Mouse (Mus musculus): Measurements from ENCODE around the gene Slc22a15.

The Slc22a15 gene

GRCm38 (mm10) chr3:101814790-101815189 is 109.5 kb downstream of the Slc22a15 start:
- DNase-seq (ENCODE audit: low read depth, low spot score), result no peak

- DNase-seq (ENCODE audit: low read depth, low spot score), result peak; percentile 49
Observed at GRCm38 (mm10) chr3:101812341-101812962, 111.8 kb downstream of the Slc22a15 start.

- no peak for DNase-seq (ENCODE audit: low read depth, low spot score)
Observed at GRCm38 (mm10) chr3:101811931-101812330, 112.3 kb downstream of the Slc22a15 start.

- no peak for DNase-seq (ENCODE audit: low read depth, low spot score)
Observed at GRCm38 (mm10) chr3:101807646-101808045, 116.6 kb downstream of the Slc22a15 start.

GRCm38 (mm10) chr3:101806941-101807340 is 117.3 kb downstream of the Slc22a15 start:
- DNase-seq (ENCODE audit: low read depth, low spot score), result no peak

GRCm38 (mm10) chr3:101806149-101806548 is 118.1 kb downstream of the Slc22a15 start:
- DNase-seq (ENCODE audit: low read depth, low spot score), result peak; percentile 29
